Mouse (Mus musculus) thymus, postnatal 10 days (tissue): ENCODE results near the gene Sgms1.
"Not testable (repeated sequence)": the region's sequence is repeated elsewhere in the genome, so short reads cannot be mapped to it uniquely, and the experiment has no call there.

ENCODE experiments used
- DNase-seq, 2 experiments: peaks; one replicate each; pipeline ENCODE4 v3.0.0; 2021; ENCODE audit warnings: low spot score in 2 of 2

Gene Sgms1

GRCm38 (mm10) chr19:32138361-32139088 is 251.0 kb downstream of the Sgms1 start:
- peak; percentile 48 to 49 for DNase-seq

GRCm38 (mm10) chr19:32137904-32138303 is 251.6 kb downstream of the Sgms1 start:
- no peak for DNase-seq

GRCm38 (mm10) chr19:32136888-32137625 is 252.5 kb downstream of the Sgms1 start:
- DNase-seq: no peak

- not testable (repeated sequence) for DNase-seq
Measured at GRCm38 (mm10) chr19:32131707-32132488, 257.6 kb downstream of the Sgms1 start.

- no peak for DNase-seq
Measured at GRCm38 (mm10) chr19:32129281-32129680, 260.2 kb downstream of the Sgms1 start.

GRCm38 (mm10) chr19:32127180-32127850 is 262.2 kb downstream of the Sgms1 start:
- DNase-seq: peak in 1 of 2 experiments; percentile 45

GRCm38 (mm10) chr19:32124155-32124554 is 265.4 kb downstream of the Sgms1 start:
- DNase-seq: no peak

- DNase-seq: no peak
Measured at GRCm38 (mm10) chr19:32123196-32123595, 266.3 kb downstream of the Sgms1 start.

- DNase-seq: no peak
Measured at GRCm38 (mm10) chr19:32120798-32121197, 268.7 kb downstream of the Sgms1 start.

- no peak for DNase-seq
Measured at GRCm38 (mm10) chr19:32119666-32120065, 269.8 kb downstream of the Sgms1 start.

- no peak for DNase-seq
Measured at GRCm38 (mm10) chr19:32118496-32118895, 271.0 kb downstream of the Sgms1 start.

- peak in 1 of 2 experiments; percentile 23 for DNase-seq
Measured at GRCm38 (mm10) chr19:32117484-32118018, 272.0 kb downstream of the Sgms1 start.

- no peak for DNase-seq
Measured at GRCm38 (mm10) chr19:32111866-32112790, 277.4 kb downstream of the Sgms1 start.

GRCm38 (mm10) chr19:32107771-32108306 is 281.7 kb downstream of the Sgms1 start, which contains the start of gene Asah2:
TSS of gene Asah2 (minus strand) at chr19:32108211.
- DNase-seq: peak; percentile 43 to 62

- DNase-seq: no peak
Measured at GRCm38 (mm10) chr19:32106750-32107149, 282.8 kb downstream of the Sgms1 start.

- DNase-seq: no peak
Measured at GRCm38 (mm10) chr19:32104217-32104616, 285.3 kb downstream of the Sgms1 start.

GRCm38 (mm10) chr19:32102976-32103300 is 286.6 kb downstream of the Sgms1 start:
- no peak for DNase-seq

- DNase-seq: no peak
Measured at GRCm38 (mm10) chr19:32102294-32102975, 287.1 kb downstream of the Sgms1 start.

- DNase-seq: no peak
Measured at GRCm38 (mm10) chr19:32098582-32098981, 290.9 kb downstream of the Sgms1 start.
